8 mouse cellular contexts compared by ENCODE assay signal in genomic region chr14:100284861-100285655, GRCm38 (mm10). TPM values are rescaled to one million over a fixed set of nuclear protein-coding genes. Genes with fewer than 3 reads are reported as not detected.
A peak's percentile ranks its signal among the peaks of the same experiment; 100 is the strongest.
DNase-seq lines count a peak whose midpoint lies in the region; ATAC-seq lines count a peak whose summit lies in the region.

No protein-coding gene starts in this region.

- no peaks in the 10 kb centered on the region for H3K27me3 ChIP-seq in intestine, embryonic 16.5 days (replicated peaks; ENCODE audit: control insufficient read depth, insufficient read depth, low read length)
- H3K27me3 ChIP-seq in midbrain, embryonic 10.5 days (ENCODE audit: low read depth, poor library complexity, severe bottlenecking), result peaks cover 34% of the 10 kb centered on the region

- DNase-seq in adrenal gland, adult 8-10 months, result peak; percentile 84
- DNase-seq in embryo, embryonic 11.5 days (ENCODE audit: low read depth, low spot score), result peak; percentile 73
- DNase-seq in left cerebral cortex, postnatal 4 days, result peak; percentile 76
- DNase-seq in midbrain, embryonic 10.5 days (ENCODE audit: low spot score), result peak; percentile 90
- peak; percentile 70 for DNase-seq in right cerebral cortex, postnatal 25 days
- DNase-seq in c-Kit-positive CD71-positive TER-119-positive erythroid progenitor cells, embryonic 14.5 days (ENCODE audit: low spot score), result no peak

- intact Hi-C loops in left cerebral cortex, postnatal 4 days (cut with DNase I), result loop anchor here (2.0 to 5.0 kb wide), 3 partner anchors 177 to 1092 kb away; no protein-coding TSS in a partner anchor

- no peaks in the 10 kb centered on the region for H3K36me3 ChIP-seq in intestine, embryonic 16.5 days (ENCODE audit: control insufficient read depth, insufficient read depth, low read length)
- peaks cover 1% of the 10 kb centered on the region for H3K36me3 ChIP-seq in midbrain, embryonic 10.5 days

- ATAC-seq in granulocyte monocyte progenitor cell, adult 5-6 weeks (replicated peaks; ENCODE audit: poor library complexity, severe bottlenecking), result peak; percentile 34
- ATAC-seq in intestine, embryonic 16.5 days, result peak; percentile 93

- peaks cover 15% of the 10 kb centered on the region for H3K4me1 ChIP-seq in intestine, embryonic 16.5 days (ENCODE audit: control insufficient read depth, insufficient read depth, low read length)
- H3K4me1 ChIP-seq in midbrain, embryonic 10.5 days, result peaks cover 42% of the 10 kb centered on the region

- H3K9me3 ChIP-seq in intestine, embryonic 16.5 days (ENCODE audit: control insufficient read depth, low read length), result 0 out of 2 replicates have a peak, but pooled peaks cover under 1% of the 10 kb centered on the region
- peaks cover 2% of the 10 kb centered on the region; the same call in 1 of the 2 replicates for H3K9me3 ChIP-seq in midbrain, embryonic 10.5 days (replicated peaks)

- under 1% methylated on average over 41 of the region's 48 CpGs for whole genome bisulfite sequencing in intestine, embryonic 16.5 days
- 0% methylated on average over 33 of the region's 48 CpGs for WGBS in midbrain, embryonic 10.5 days

- H3K9ac ChIP-seq in intestine, embryonic 16.5 days (ENCODE audit: low read depth, low read length), result peak overlapping the region; percentile 77

- H3K27ac ChIP-seq in intestine, embryonic 16.5 days (ENCODE audit: low read length), result peak overlapping the region; percentile 82
- H3K27ac ChIP-seq in midbrain, embryonic 10.5 days (replicated peaks), result peak overlapping the region; percentile 96

- H3K4me3 ChIP-seq in intestine, embryonic 16.5 days (ENCODE audit: low read length), result peak overlapping the region; percentile 74
- peak overlapping the region; percentile 71 for H3K4me3 ChIP-seq in midbrain, embryonic 10.5 days

- H3K4me2 ChIP-seq in intestine, embryonic 16.5 days (ENCODE audit: low read depth, low read length), result peak overlapping the region; percentile 94

RNA-seq across cellular contexts. Expression of gene Klf12, which starts 0.6 kb away (rescaled TPM):
- total RNA-seq in adrenal gland, adult 8-10 months (2022), result 10 to 100 TPM; 23.8 to 38.4 (median 26.1) TPM
- total RNA-seq in granulocyte monocyte progenitor cell, adult 5-6 weeks (2014; fragmentation: Nextera tagmentation), result 0.15 TPM in 1 of 2 replicates, not detected in the other
- total RNA-seq in granulocyte monocyte progenitor cell, adult 5-6 weeks (2017), result 0.82 TPM in 1 of 2 replicates, not detected in the other
- 8.0 and 8.6 TPM in 2 replicates for polyA plus RNA-seq in intestine, embryonic 16.5 days (2015; fragmentation: Nextera tagmentation; extraction: Ambion mirVana)
- 10 to 100 TPM; 50.4 to 51.3 TPM for total RNA-seq in left cerebral cortex, postnatal 4 days (2021)
- polyA plus RNA-seq in midbrain, embryonic 10.5 days (2016; fragmentation: Nextera tagmentation; extraction: Ambion mirVana), result 15.8 and 26.7 TPM in 2 replicates

Comparison
In these comparisons a context has a peak if more than half of its experiments do, and no peak if none do; other contexts are left out.
1. RNA of gene Klf12, which starts 0.6 kb away (total RNA-seq): 50.4 to 51.3 TPM in left cerebral cortex, postnatal 4 days and 23.8 to 38.4 TPM in adrenal gland, adult 8-10 months; 0.15 to 0.82 TPM in granulocyte monocyte progenitor cell, adult 5-6 weeks; every median in the first group is over 10 times any median in the second.